Mouse (Mus musculus): ENCODE measurements around the gene Saa1. TPM values are rescaled to one million over a fixed set of nuclear protein-coding genes. Genes with fewer than 3 reads are reported as not detected.

Gene Saa1
- not detected for polyA plus RNA-seq (2017; shearing (Covaris generic))

DNA sequence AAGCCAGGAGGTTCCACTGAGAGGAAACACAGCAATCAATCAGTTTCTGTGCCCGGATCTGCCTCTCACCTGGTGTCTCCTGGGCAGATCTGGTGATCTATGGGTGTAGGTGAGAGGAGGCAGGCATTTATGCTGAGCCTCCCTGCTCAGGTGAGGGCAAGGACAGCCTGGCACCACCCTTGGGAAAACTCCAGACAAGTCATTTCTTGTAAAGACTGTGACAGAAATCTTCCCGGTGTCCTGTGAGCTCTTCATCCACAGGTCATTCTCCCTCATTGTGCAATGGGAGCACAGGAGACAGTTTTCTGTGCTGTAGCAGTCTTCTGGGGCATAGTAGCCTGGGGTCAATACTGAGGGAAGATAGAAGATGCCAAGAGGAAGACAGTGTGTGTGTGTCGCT, at the start of gene Saa1:
Gene Saa1, minus strand, starts transcription at position 101 of the 400 bp plus-strand sequence.

DNA sequence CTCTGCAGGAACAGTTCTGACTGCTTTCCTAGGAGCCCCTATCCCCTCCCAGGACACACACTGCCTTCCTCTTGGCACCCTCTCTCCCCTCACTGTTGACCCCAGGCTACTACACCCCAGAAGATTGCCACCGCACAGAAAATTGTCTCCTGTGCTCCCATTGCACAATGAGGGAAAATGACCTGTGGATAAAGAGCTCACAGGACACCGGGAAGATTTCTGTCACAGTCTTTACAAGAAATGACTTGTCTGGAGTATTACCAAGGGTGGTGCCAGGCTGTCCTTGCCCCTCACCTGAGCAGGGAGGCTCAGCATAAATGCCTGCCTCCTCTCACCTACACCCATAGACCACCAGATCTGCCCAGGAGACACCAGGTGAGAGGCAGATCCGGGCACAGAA, 8.7 kb upstream of the Saa1 start, which contains the start of gene Saa2:
Gene Saa2, plus strand, starts transcription at position 301 of the 400 bp plus-strand sequence.

DNA sequence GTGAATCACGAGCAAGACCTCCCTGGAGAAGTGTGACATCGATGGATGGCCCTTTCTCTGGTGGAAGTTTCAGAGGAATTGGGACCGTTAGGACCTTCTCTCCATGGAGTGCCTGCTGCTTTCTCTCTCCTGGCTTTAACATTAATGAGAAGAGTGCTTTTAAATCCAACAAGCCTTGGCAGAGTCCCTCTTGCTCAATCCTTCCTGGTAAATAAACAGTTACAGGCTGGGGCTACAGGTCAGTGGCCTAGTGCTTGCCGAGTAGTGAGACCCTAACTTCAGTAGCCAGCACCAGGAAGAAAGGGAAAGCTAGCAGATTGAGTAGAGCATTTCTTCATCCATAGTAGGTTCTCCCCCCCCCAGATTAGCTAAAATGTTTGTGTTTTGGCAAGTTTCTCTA, 10.3 kb downstream of the Saa1 start, which contains the start of gene Saa4:
Gene Saa4, minus strand, starts transcription at position 146 of the 400 bp plus-strand sequence.

GRCm38 (mm10) chr7:46715600-46715999, 27.2 kb downstream of the Saa1 start, which contains the start of gene Saa3:
Saa3 (minus strand) TSS chr7:46715700.

DNA sequence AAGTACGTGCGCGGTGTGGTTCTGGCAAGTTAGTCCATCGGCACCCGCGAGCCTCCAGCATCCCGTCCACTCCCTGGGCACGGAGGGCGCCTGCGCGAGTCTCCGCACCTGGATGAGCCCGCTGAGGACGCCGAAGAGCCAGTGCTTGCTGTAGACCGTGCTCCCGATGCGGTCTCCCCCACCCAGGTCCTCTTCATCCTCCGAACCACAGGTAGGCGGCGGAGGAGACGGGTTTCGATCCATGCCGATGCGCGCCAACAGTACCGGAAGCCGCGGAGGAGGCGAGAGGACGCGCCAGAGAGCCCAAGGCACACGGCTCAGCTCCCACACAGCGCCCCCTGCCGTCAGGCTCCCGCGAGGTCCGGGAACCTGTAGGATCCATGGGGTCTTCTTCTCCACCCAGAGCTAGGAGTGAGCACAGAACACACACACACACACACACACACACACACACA, 32.4 kb downstream of the Saa1 start, which contains the start of gene Saal1:
Gene Saal1, minus strand, starts transcription at position 291 of the 455 bp plus-strand sequence.

Other genes with a start within 250 kb of the Saa1 start
- gene Sergef, start 103.2 kb downstream of the Saa1 start, polyA plus RNA-seq (2017; shearing (Covaris generic)) = 17.9 TPM
- gene Tph1, start 70.4 kb downstream of the Saa1 start, polyA plus RNA-seq (2017; shearing (Covaris generic)) = not detected
- gene Saal1, start 32.3 kb downstream of the Saa1 start, polyA plus RNA-seq (2017; shearing (Covaris generic)) = 11.6 TPM
- not detected for gene Saa3, start 27.3 kb downstream of the Saa1 start, polyA plus RNA-seq (2017; shearing (Covaris generic))
- gene Saa4, start 10.4 kb downstream of the Saa1 start, polyA plus RNA-seq (2017; shearing (Covaris generic)) = not detected
- gene Saa2, start 8.8 kb upstream of the Saa1 start, polyA plus RNA-seq (2017; shearing (Covaris generic)) = not detected
- 48.7 TPM for gene Hps5, start 53.1 kb upstream of the Saa1 start, polyA plus RNA-seq (2017; shearing (Covaris generic))
- 56.7 TPM for gene Gtf2h1, start 53.1 kb upstream of the Saa1 start, polyA plus RNA-seq (2017; shearing (Covaris generic))
- 938 TPM for gene Ldha, start 98.5 kb upstream of the Saa1 start, polyA plus RNA-seq (2017; shearing (Covaris generic))
- not detected for gene Ldhc, start 118.2 kb upstream of the Saa1 start, polyA plus RNA-seq (2017; shearing (Covaris generic))
- 96.4 TPM for gene Tsg101, start 177.0 kb upstream of the Saa1 start, polyA plus RNA-seq (2017; shearing (Covaris generic))
- gene Uevld, start 215.5 kb upstream of the Saa1 start, polyA plus RNA-seq (2017; shearing (Covaris generic)) = 6.1 TPM
- gene Gm9999, start 240.6 kb upstream of the Saa1 start, polyA plus RNA-seq (2017; shearing (Covaris generic)) = not detected

Data from naive thymus-derived CD4-positive, alpha-beta T cell, adult 5 months (primary cell).